Mouse (Mus musculus): ENCODE measurements at regions not wholly inside any gene's neighbourhood (a gene's known extent, or its start where the extent isn't known, plus 50 kb on each side); places are given as distances from the start of the nearest gene placed in this dataset.
A peak's percentile ranks its signal among the peaks of the same experiment; 100 is the strongest.
"Not testable (repeated sequence)": the region's sequence is repeated elsewhere in the genome, so short reads cannot be mapped to it uniquely, and the experiment has no call there.

- DNase-seq (ENCODE audit: extremely low spot score in 1 of 2, low spot score in 1 of 2), result peak in 1 of 2 experiments; percentile 9
These were observed 80.2 kb upstream of the Defb33 start for GRCm38 (mm10) chr8:20812164-20812872.

GRCm38 (mm10) chr8:20813493-20813892 is 79.0 kb upstream of the Defb33 start:
- not testable (repeated sequence) for DNase-seq (ENCODE audit: extremely low spot score in 1 of 2, low spot score in 1 of 2)

GRCm38 (mm10) chr8:20822434-20822833 is 70.0 kb upstream of the Defb33 start:
- peak; percentile 10 to 28 for DNase-seq (ENCODE audit: extremely low spot score in 1 of 2, low spot score in 1 of 2)

GRCm38 (mm10) chr8:20823219-20823618 is 69.2 kb upstream of the Defb33 start:
- DNase-seq (ENCODE audit: extremely low spot score in 1 of 2, low spot score in 1 of 2), result not testable (repeated sequence)

- DNase-seq (ENCODE audit: extremely low spot score in 1 of 2, low spot score in 1 of 2), result not testable (repeated sequence)
These were observed 53.0 kb upstream of the Defb33 start for GRCm38 (mm10) chr8:20839481-20839880.
